Comparison of ENCODE assay signal across 12 mouse cellular contexts in genomic region chr4:91381201-91381627, GRCm38 (mm10). TPM values are rescaled to one million over a fixed set of nuclear protein-coding genes. Genes with fewer than 3 reads are reported as not detected.
DNase-seq lines count a peak whose midpoint lies in the region; ATAC-seq and TF ChIP-seq lines count a peak whose summit lies in the region.
"Had no signal": no experiment of that assay in that cellular context is flagged by ENCODE, and none has a peak within 500 bp of the region (broad histone marks: within the 10 kb centered on the region; RNA-seq: fewer than 3 reads in every experiment).

No protein-coding gene starts in this region.

- peak; percentile 82 for DNase-seq in brain, embryonic 14.5 days (ENCODE audit: low read depth)
- DNase-seq in gastrocnemius, adult 8-10 months (ENCODE audit: low spot score in 2 of 2) = no peak
- no peak for DNase-seq in kidney, adult 11 months
- DNase-seq in urinary bladder, postnatal 10 days (ENCODE audit: low spot score) = no peak
- no peak for DNase-seq in kidney, postnatal 10 days
- DNase-seq: cerebellum, adult 9-10 months; kidney, adult 8-10 months had no signal

- peak; percentile 6 for ATAC-seq in forebrain, embryonic 16.5 days
- ATAC-seq in midbrain, embryonic 12.5 days (ENCODE audit: low FRiP score, low read depth) = peak; percentile 63

- TF ChIP-seq POLR2A in brain, embryonic 14.5 days (IDR thresholded peaks at IDR 0.05; ENCODE audit: borderline replicate concordance, extremely low read depth, insufficient read depth, insufficient read length, poor library complexity, severe bottlenecking) = no peak

- H3K4me1 ChIP-seq in E14TG2a.4 (replicated peaks; ENCODE audit: low read depth, low read length) = peaks cover 37% of the 10 kb centered on the region
- peaks cover 22% of the 10 kb centered on the region for H3K4me1 ChIP-seq in forebrain, embryonic 16.5 days (replicated peaks; ENCODE audit: control insufficient read depth, insufficient read depth, low read length)
- H3K4me1 ChIP-seq in midbrain, embryonic 12.5 days = peaks cover 24% of the 10 kb centered on the region

- H3K9me3 ChIP-seq in E14TG2a.4 (ENCODE audit: low read length) = no peaks in the 10 kb centered on the region
- H3K9me3 ChIP-seq in forebrain, embryonic 16.5 days (ENCODE audit: control insufficient read depth, low read length) = no peaks in the 10 kb centered on the region
- no peaks in the 10 kb centered on the region for H3K9me3 ChIP-seq in midbrain, embryonic 12.5 days
- H3K9me3 ChIP-seq: heart, embryonic 10.5 days had no signal

- peaks cover 16% of the 10 kb centered on the region for H3K27me3 ChIP-seq in E14TG2a.4 (ENCODE audit: insufficient read depth, low read length)
- H3K27me3 ChIP-seq in forebrain, embryonic 16.5 days (replicated peaks; ENCODE audit: control insufficient read depth, insufficient read depth, low read length) = peaks cover 3% of the 10 kb centered on the region; the same call in 1 of the 2 replicates
- 0 out of 2 replicates have a peak, but pooled peaks cover 5% of the 10 kb centered on the region for H3K27me3 ChIP-seq in midbrain, embryonic 12.5 days

- peak overlapping the region; percentile 43 for H3K9ac ChIP-seq in forebrain, embryonic 16.5 days (replicated peaks; ENCODE audit: low read depth, low read length)
- H3K9ac ChIP-seq in midbrain, embryonic 12.5 days (replicated peaks) = peak overlapping the region; percentile 53

- TF ChIP-seq CTCF in E14TG2a.4 (conservative IDR thresholded peaks at IDR 0.05; ENCODE audit: low read length) = no peak
- peak; percentile 12; the same call in 1 of the 2 replicates for TF ChIP-seq CTCF in brain, embryonic 14.5 days (IDR thresholded peaks at IDR 0.05; ENCODE audit: borderline replicate concordance, extremely low read depth, insufficient read depth, insufficient read length)

- H3K27ac ChIP-seq in forebrain, embryonic 16.5 days (ENCODE audit: low read length) = no peak overlapping the region
- peak overlapping the region; percentile 75 for H3K27ac ChIP-seq in midbrain, embryonic 12.5 days (replicated peaks)
- H3K27ac ChIP-seq: heart, embryonic 10.5 days had no signal

- H3K4me3 ChIP-seq in E14TG2a.4 (replicated peaks; ENCODE audit: low read length) = peak overlapping the region; percentile 43
- H3K4me3 ChIP-seq in forebrain, embryonic 16.5 days (replicated peaks; ENCODE audit: low read length) = peak overlapping the region; percentile 38
- H3K4me3 ChIP-seq in midbrain, embryonic 12.5 days = peak overlapping the region; percentile 38
- H3K4me3 ChIP-seq: heart, embryonic 10.5 days had no signal

- H3K36me3 ChIP-seq in E14TG2a.4 (ENCODE audit: insufficient read depth, low read length) = no peaks in the 10 kb centered on the region
- no peaks in the 10 kb centered on the region for H3K36me3 ChIP-seq in forebrain, embryonic 16.5 days (ENCODE audit: control insufficient read depth, insufficient read depth)
- H3K36me3 ChIP-seq in midbrain, embryonic 12.5 days = no peaks in the 10 kb centered on the region
- H3K36me3 ChIP-seq: heart, embryonic 10.5 days had no signal

- under 1% methylated on average over 13 of the region's 13 CpGs for WGBS in forebrain, embryonic 16.5 days
- WGBS in midbrain, embryonic 12.5 days = 0% methylated on average over 13 of the region's 13 CpGs

- peak overlapping the region; percentile 64 for H3K4me2 ChIP-seq in forebrain, embryonic 16.5 days (ENCODE audit: low read length)
- H3K4me2 ChIP-seq in midbrain, embryonic 12.5 days (replicated peaks) = peak overlapping the region; percentile 59

RNA-seq across cellular contexts. Expression of gene Elavl2, which starts 19.4 kb away (rescaled TPM):
- polyA plus RNA-seq in brain, embryonic 14.5 days (2012; rRNA removed) = 82.0 and 104 TPM in 2 replicates
- 157 and 164 TPM in 2 replicates for polyA plus RNA-seq in forebrain, embryonic 16.5 days (2015; fragmentation: Nextera tagmentation; extraction: Ambion mirVana)
- 92.1 and 101 TPM in 2 replicates for polyA plus RNA-seq in midbrain, embryonic 12.5 days (2016; fragmentation: Nextera tagmentation; extraction: Ambion mirVana)
- total RNA-seq in gastrocnemius, adult 8-10 months (2022) = under 1 TPM in 1 of 4 experiments, not detected in 3; 0.19 TPM
- total RNA-seq: neutrophil, adult 5-6 weeks had no signal
